Mouse (Mus musculus): ENCODE results near the gene 6030408B16Rik.

- TF ChIP-seq CTCF (IDR thresholded peaks at IDR 0.05) (no peak), POLR2A (IDR thresholded peaks at IDR 0.05; ENCODE audit: insufficient read depth, low read depth, low read length) (no peak), EP300 (IDR thresholded peaks at IDR 0.05; ENCODE audit: insufficient read depth, low read depth, low read length) (no peak)
These were observed 13.5 kb upstream of the 6030408B16Rik start for GRCm38 (mm10) chr15:101279430-101279999.

All from heart, adult 2 months (tissue).